Mouse (Mus musculus): ENCODE data around the gene Furin.

- TF ChIP-seq TAL1 (IDR thresholded peaks at IDR 0.05; ENCODE audit: low read length) (no peak), GATA1 (IDR thresholded peaks at IDR 0.05; ENCODE audit: low read length) (no peak)
Observed at GRCm38 (mm10) chr7:80358039-80358438, 47.2 kb downstream of the Furin start.

All from erythroblast, embryonic 14.5 days (primary cell).